Mouse (Mus musculus) adrenal gland, adult 2 months (tissue): Measurements from ENCODE around the gene Rpl23. TPM values are rescaled to one million over a fixed set of nuclear protein-coding genes. Genes with fewer than 3 reads are reported as not detected.
"Not testable (repeated sequence)": the region's sequence is repeated elsewhere in the genome, so short reads cannot be mapped to it uniquely, and the experiment has no call there.

Experiments used
- DNase-seq: peaks from one replicate; pipeline ENCODE4 v3.0.0; 2021
- polyA plus RNA-seq: library from polyadenylated mRNA; depleted of rRNA; stranded (reverse); fragments of >200 nt; gene quantifications from 2 replicates; pipeline ENCODE4 v1.2.3, GENCODE M21; 2012
- total RNA-seq, 2 experiments: library from RNA; stranded (reverse); gene quantifications; 2 replicates each; pipeline ENCODE4 v1.2.3; 2021

Rpl23 gene
- total and polyA plus RNA-seq, 3 experiments: 14.2 to 846 (median 700) TPM

- peak; percentile 89 for DNase-seq
These were observed 17.9 kb upstream of the Rpl23 start for GRCm38 (mm10) chr11:97799994-97800690.

GRCm38 (mm10) chr11:97799146-97799993 lies 17.1 kb upstream of the Rpl23 start:
- peak; percentile 95 for DNase-seq

GRCm38 (mm10) chr11:97798782-97799145 lies 16.5 kb upstream of the Rpl23 start, which contains the start of gene Lasp1:
Gene Lasp1, plus strand, starts transcription at chr11:97799000.
- peak; percentile 92 for DNase-seq

GRCm38 (mm10) chr11:97798083-97798435 lies 15.8 kb upstream of the Rpl23 start:
- DNase-seq: no peak

- DNase-seq: no peak
These were observed 15.3 kb upstream of the Rpl23 start for GRCm38 (mm10) chr11:97797369-97798082.

GRCm38 (mm10) chr11:97796910-97797309 lies 14.7 kb upstream of the Rpl23 start:
- peak; percentile 81 for DNase-seq

- peak; percentile 26 for DNase-seq
These were observed 10.9 kb upstream of the Rpl23 start for GRCm38 (mm10) chr11:97793165-97793564.

- not testable (repeated sequence) for DNase-seq
These were observed 8.7 kb upstream of the Rpl23 start for GRCm38 (mm10) chr11:97790778-97791438.

- DNase-seq: no peak
These were observed 7.5 kb upstream of the Rpl23 start for GRCm38 (mm10) chr11:97789727-97790126.

- no peak for DNase-seq
These were observed 5.7 kb upstream of the Rpl23 start for GRCm38 (mm10) chr11:97787961-97788360.

GRCm38 (mm10) chr11:97782564-97782895 lies 293 bp upstream of the Rpl23 start:
- DNase-seq: no peak

GRCm38 (mm10) chr11:97781478-97781831 lies 782 bp downstream of the Rpl23 start:
- no peak for DNase-seq

GRCm38 (mm10) chr11:97779968-97780701 lies 2.1 kb downstream of the Rpl23 start:
- no peak for DNase-seq

GRCm38 (mm10) chr11:97778918-97779317 lies 3.3 kb downstream of the Rpl23 start:
- no peak for DNase-seq

- DNase-seq: peak; percentile 15
These were observed 5.1 kb downstream of the Rpl23 start for GRCm38 (mm10) chr11:97777129-97777529.

GRCm38 (mm10) chr11:97776497-97777128 lies 5.6 kb downstream of the Rpl23 start:
- DNase-seq: no peak

GRCm38 (mm10) chr11:97775808-97776496 lies 6.3 kb downstream of the Rpl23 start, which contains the start of gene 1700001P01Rik:
Gene 1700001P01Rik, minus strand, starts transcription at chr11:97775918.
- DNase-seq: no peak

GRCm38 (mm10) chr11:97775186-97775585 lies 7.1 kb downstream of the Rpl23 start:
- no peak for DNase-seq

- no peak for DNase-seq
These were observed 10.8 kb downstream of the Rpl23 start for GRCm38 (mm10) chr11:97771410-97771809.

- DNase-seq: peak; percentile 50
These were observed 12.5 kb downstream of the Rpl23 start for GRCm38 (mm10) chr11:97769704-97770103.
